Mouse (Mus musculus): ENCODE measurements around the gene Ttc16. TPM values are rescaled to one million over a fixed set of nuclear protein-coding genes. Genes with fewer than 3 reads are reported as not detected.
A peak's percentile ranks its signal among the peaks of the same experiment; 100 is the strongest.

The Ttc16 gene
- polyA plus RNA-seq, 1 experiment = 0.58 TPM

GRCm38 (mm10) chr2:32724149-32724548 lies 51.3 kb downstream of the Ttc16 start:
- no peak for DNase-seq (ENCODE audit: low read depth, low spot score)
- 95% methylated on average over 4 of the region's 4 CpGs for WGBS

GRCm38 (mm10) chr2:32722581-32722980 lies 52.9 kb downstream of the Ttc16 start:
- WGBS = 46% methylated on average over 3 of the region's 3 CpGs
- no peak for DNase-seq (ENCODE audit: low read depth, low spot score)

GRCm38 (mm10) chr2:32722046-32722445 lies 53.4 kb downstream of the Ttc16 start:
- no peak for DNase-seq (ENCODE audit: low read depth, low spot score)
- WGBS = 45% methylated on average over 6 of the region's 6 CpGs

GRCm38 (mm10) chr2:32720681-32721229 lies 54.7 kb downstream of the Ttc16 start, which contains the start of gene Sh2d3c:
Sh2d3c (plus strand) TSS chr2:32721055.
- WGBS = 53% methylated on average over 8 of the region's 8 CpGs
- no peak for DNase-seq (ENCODE audit: low read depth, low spot score)

GRCm38 (mm10) chr2:32720053-32720452 lies 55.4 kb downstream of the Ttc16 start:
- 80% methylated on average over 3 of the region's 3 CpGs for WGBS
- DNase-seq (ENCODE audit: low read depth, low spot score) = no peak

GRCm38 (mm10) chr2:32718761-32719160 lies 56.7 kb downstream of the Ttc16 start:
- DNase-seq (ENCODE audit: low read depth, low spot score) = no peak
- 75% methylated on average over 9 of the region's 9 CpGs for WGBS

GRCm38 (mm10) chr2:32714987-32715425 lies 60.4 kb downstream of the Ttc16 start:
- 17% methylated on average over 4 of the region's 4 CpGs for WGBS
- DNase-seq (ENCODE audit: low read depth, low spot score) = peak; percentile 77

GRCm38 (mm10) chr2:32714117-32714986 lies 61.1 kb downstream of the Ttc16 start:
- DNase-seq (ENCODE audit: low read depth, low spot score) = no peak
- 33% methylated on average over 11 of the region's 11 CpGs for WGBS

- peak; percentile 63 for DNase-seq (ENCODE audit: low read depth, low spot score)
- WGBS = 1% methylated on average over 64 of the region's 79 CpGs
Observed at GRCm38 (mm10) chr2:32712934-32713817, 62.3 kb downstream of the Ttc16 start, which contains the start of gene Cdk9. Cdk9 (minus strand) TSS chr2:32713076.

GRCm38 (mm10) chr2:32712586-32712933 lies 62.9 kb downstream of the Ttc16 start:
- DNase-seq (ENCODE audit: low read depth, low spot score) = no peak
- under 1% methylated on average over 44 of the region's 44 CpGs for WGBS

- DNase-seq (ENCODE audit: low read depth, low spot score) = no peak
- WGBS = under 1% methylated on average over 41 of the region's 41 CpGs
Observed at GRCm38 (mm10) chr2:32712108-32712551, 63.3 kb downstream of the Ttc16 start.

- 16% methylated on average over 9 of the region's 9 CpGs for WGBS
- DNase-seq (ENCODE audit: low read depth, low spot score) = no peak
Observed at GRCm38 (mm10) chr2:32711301-32712056, 64.0 kb downstream of the Ttc16 start.

- WGBS = 74% methylated on average over 5 of the region's 5 CpGs
- DNase-seq (ENCODE audit: low read depth, low spot score) = no peak
Observed at GRCm38 (mm10) chr2:32710425-32710824, 65.0 kb downstream of the Ttc16 start.

GRCm38 (mm10) chr2:32709521-32710137 lies 65.8 kb downstream of the Ttc16 start:
- no peak for DNase-seq (ENCODE audit: low read depth, low spot score)
- 86% methylated on average over 20 of the region's 20 CpGs for WGBS

GRCm38 (mm10) chr2:32708643-32709042 lies 66.8 kb downstream of the Ttc16 start:
- no peak for DNase-seq (ENCODE audit: low read depth, low spot score)
- WGBS = 21% methylated on average over 3 of the region's 3 CpGs
